Mouse (Mus musculus): ENCODE results near the gene Epb41l5. TPM values are rescaled to one million over a fixed set of nuclear protein-coding genes. Genes with fewer than 3 reads are reported as not detected.

Gene Epb41l5
- polyA plus RNA-seq, 1 experiment from 2014 or later = 11.8 TPM

GRCm38 (mm10) chr1:119518060-119518459, 130.7 kb downstream of the Epb41l5 start:
- H3K4me3 ChIP-seq (replicated peaks) = no peak overlapping the region
- no peaks in the 10 kb centered on the region for H3K36me3 ChIP-seq
- H3K9me3 ChIP-seq (replicated peaks) = no peaks in the 10 kb centered on the region
- ATAC-seq (ENCODE audit: low read depth) (no peak), DNase-seq (no peak)
- no peaks in the 10 kb centered on the region for H3K27me3 ChIP-seq
- H3K27ac ChIP-seq = no peak overlapping the region
- no peak overlapping the region for H3K4me2 ChIP-seq
- WGBS (ENCODE audit: insufficient replicate concordance) = 62% methylated on average over 7 of the region's 7 CpGs
- no peak overlapping the region for H3K9ac ChIP-seq
- H3K4me1 ChIP-seq (replicated peaks) = peaks cover 16% of the 10 kb centered on the region; the same call in 1 of the 2 replicates

GRCm38 (mm10) chr1:119510857-119511256, 137.9 kb downstream of the Epb41l5 start:
- Histone ChIP-seq H3K4me1 (replicated peaks) (peaks cover 4% of the 10 kb centered on the region), H3K9ac (no peak overlapping the region), H3K4me2 (no peak overlapping the region), H3K27me3 (peaks cover 26% of the 10 kb centered on the region), H3K9me3 (replicated peaks) (no peaks in the 10 kb centered on the region), H3K36me3 (no peaks in the 10 kb centered on the region), H3K4me3 (replicated peaks) (no peak overlapping the region), H3K27ac (no peak overlapping the region)
- 50% methylated on average over 8 of the region's 8 CpGs for WGBS (ENCODE audit: insufficient replicate concordance)
- ATAC-seq (ENCODE audit: low read depth) (no peak), DNase-seq (no peak)

- Histone ChIP-seq H3K27ac (no peak overlapping the region), H3K36me3 (no peaks in the 10 kb centered on the region), H3K4me3 (replicated peaks) (no peak overlapping the region), H3K9me3 (replicated peaks) (no peaks in the 10 kb centered on the region), H3K4me2 (no peak overlapping the region), H3K9ac (no peak overlapping the region), H3K4me1 (replicated peaks) (peaks cover 7% of the 10 kb centered on the region), H3K27me3 (peaks cover 26% of the 10 kb centered on the region)
- no peak for DNase-seq
- 20% methylated on average over 9 of the region's 9 CpGs for WGBS (ENCODE audit: insufficient replicate concordance)
- no peak for ATAC-seq (ENCODE audit: low read depth)
These were observed 138.4 kb downstream of the Epb41l5 start for GRCm38 (mm10) chr1:119510409-119510808.

GRCm38 (mm10) chr1:119509474-119509873, 139.3 kb downstream of the Epb41l5 start:
- H3K27me3 ChIP-seq = peaks cover 26% of the 10 kb centered on the region
- H3K9ac ChIP-seq = no peak overlapping the region
- no peak for ATAC-seq (ENCODE audit: low read depth)
- no peaks in the 10 kb centered on the region for H3K36me3 ChIP-seq
- peaks cover 16% of the 10 kb centered on the region for H3K4me1 ChIP-seq (replicated peaks)
- DNase-seq = no peak
- no peaks in the 10 kb centered on the region for H3K9me3 ChIP-seq (replicated peaks)
- no peak overlapping the region for H3K4me3 ChIP-seq (replicated peaks)
- 60% methylated on average over 7 of the region's 7 CpGs for WGBS (ENCODE audit: insufficient replicate concordance)
- H3K27ac ChIP-seq = no peak overlapping the region
- H3K4me2 ChIP-seq = no peak overlapping the region

- Histone ChIP-seq H3K9me3 (replicated peaks) (no peaks in the 10 kb centered on the region), H3K36me3 (no peaks in the 10 kb centered on the region), H3K9ac (no peak overlapping the region), H3K4me1 (replicated peaks) (peaks cover 25% of the 10 kb centered on the region), H3K27ac (no peak overlapping the region), H3K4me3 (replicated peaks) (no peak overlapping the region), H3K27me3 (peaks cover 26% of the 10 kb centered on the region), H3K4me2 (no peak overlapping the region)
- WGBS (ENCODE audit: insufficient replicate concordance) = 35% methylated on average over 4 of the region's 4 CpGs
- no peak for ATAC-seq (ENCODE audit: low read depth)
- no peak for DNase-seq
These were observed 140.3 kb downstream of the Epb41l5 start for GRCm38 (mm10) chr1:119508548-119508947.

- WGBS (ENCODE audit: insufficient replicate concordance) = 80% methylated on average over 3 of the region's 3 CpGs
- Histone ChIP-seq H3K27me3 (peaks cover 26% of the 10 kb centered on the region), H3K27ac (no peak overlapping the region), H3K4me2 (no peak overlapping the region), H3K4me1 (replicated peaks) (peaks cover 51% of the 10 kb centered on the region), H3K4me3 (replicated peaks) (no peak overlapping the region), H3K36me3 (0 out of 2 replicates have a peak, but pooled peaks cover 3% of the 10 kb centered on the region), H3K9ac (no peak overlapping the region), H3K9me3 (replicated peaks) (no peaks in the 10 kb centered on the region)
- DNase-seq (no peak), ATAC-seq (ENCODE audit: low read depth) (no peak)
These were observed 142.8 kb downstream of the Epb41l5 start for GRCm38 (mm10) chr1:119505951-119506350.

- Histone ChIP-seq H3K4me3 (replicated peaks) (peak within 1 kb of the TSS; percentile 72), H3K36me3 (peaks cover 8% of the 10 kb centered on the region; the same call in 1 of the 2 replicates), H3K27ac (peak within 1 kb of the TSS; percentile 58), H3K9ac (peak within 1 kb of the TSS; percentile 73), H3K4me1 (replicated peaks) (peaks cover 62% of the 10 kb centered on the region), H3K9me3 (replicated peaks) (no peaks in the 10 kb centered on the region), H3K27me3 (peaks cover 23% of the 10 kb centered on the region), H3K4me2 (peak within 1 kb of the TSS; percentile 86)
- DNase-seq (peak; percentile 95), ATAC-seq (ENCODE audit: low read depth) (peak; percentile 96)
- under 1% methylated on average over 57 of the region's 57 CpGs for WGBS (ENCODE audit: insufficient replicate concordance)
These were observed 144.3 kb downstream of the Epb41l5 start, which contains the start of gene Ralb for GRCm38 (mm10) chr1:119504260-119505062. TSS of gene Ralb (minus strand) at chr1:119504794.

- 15% methylated on average over 5 of the region's 5 CpGs for WGBS (ENCODE audit: insufficient replicate concordance)
- Histone ChIP-seq H3K4me3 (replicated peaks) (peak overlapping the region; percentile 72), H3K9ac (peak overlapping the region; percentile 73), H3K27me3 (peaks cover 18% of the 10 kb centered on the region), H3K27ac (peak overlapping the region; percentile 58), H3K36me3 (peaks cover 8% of the 10 kb centered on the region; the same call in 1 of the 2 replicates), H3K9me3 (replicated peaks) (no peaks in the 10 kb centered on the region), H3K4me1 (replicated peaks) (peaks cover 69% of the 10 kb centered on the region), H3K4me2 (peak overlapping the region; percentile 86)
- ATAC-seq (ENCODE audit: low read depth) (no peak), DNase-seq (no peak)
These were observed 145.0 kb downstream of the Epb41l5 start for GRCm38 (mm10) chr1:119503808-119504207.

- Histone ChIP-seq H3K36me3 (peaks cover 8% of the 10 kb centered on the region; the same call in 1 of the 2 replicates), H3K4me2 (peak overlapping the region; percentile 86), H3K27ac (peak overlapping the region; percentile 50; the same call in 1 of the 2 replicates), H3K4me3 (replicated peaks) (peak overlapping the region; percentile 72), H3K9ac (peak overlapping the region; percentile 73; the same call in 1 of the 2 replicates), H3K27me3 (peaks cover 18% of the 10 kb centered on the region), H3K9me3 (replicated peaks) (no peaks in the 10 kb centered on the region), H3K4me1 (replicated peaks) (peaks cover 75% of the 10 kb centered on the region)
- no peak for DNase-seq
- WGBS (ENCODE audit: insufficient replicate concordance) = 42% methylated on average over 3 of the region's 3 CpGs
- no peak for ATAC-seq (ENCODE audit: low read depth)
These were observed 145.6 kb downstream of the Epb41l5 start for GRCm38 (mm10) chr1:119503181-119503580.

GRCm38 (mm10) chr1:119502729-119503128, 146.1 kb downstream of the Epb41l5 start:
- DNase-seq = no peak

GRCm38 (mm10) chr1:119501881-119502280, 146.9 kb downstream of the Epb41l5 start:
- Histone ChIP-seq H3K27me3 (peaks cover 10% of the 10 kb centered on the region; the same call in 1 of the 2 replicates), H3K4me3 (replicated peaks) (no peak overlapping the region), H3K27ac (no peak overlapping the region), H3K9me3 (replicated peaks) (no peaks in the 10 kb centered on the region), H3K4me1 (replicated peaks) (peaks cover 85% of the 10 kb centered on the region), H3K36me3 (peaks cover 8% of the 10 kb centered on the region; the same call in 1 of the 2 replicates), H3K9ac (no peak overlapping the region), H3K4me2 (no peak overlapping the region)
- DNase-seq (no peak), ATAC-seq (ENCODE audit: low read depth) (no peak)
- WGBS (ENCODE audit: insufficient replicate concordance) = 34% methylated on average over 8 of the region's 8 CpGs

More at GRCm38 (mm10) chr1:119502729-119503128, 146.1 kb downstream of the Epb41l5 start:
- 80% methylated on average over 11 of the region's 11 CpGs for WGBS (ENCODE audit: insufficient replicate concordance)
- Histone ChIP-seq H3K4me1 (replicated peaks) (peaks cover 77% of the 10 kb centered on the region), H3K4me3 (replicated peaks) (no peak overlapping the region), H3K36me3 (peaks cover 8% of the 10 kb centered on the region; the same call in 1 of the 2 replicates), H3K4me2 (peak overlapping the region; percentile 86), H3K9ac (peak overlapping the region; percentile 73; the same call in 1 of the 2 replicates), H3K9me3 (replicated peaks) (no peaks in the 10 kb centered on the region), H3K27me3 (peaks cover 18% of the 10 kb centered on the region), H3K27ac (peak overlapping the region; percentile 50; the same call in 1 of the 2 replicates)
- ATAC-seq (ENCODE audit: low read depth) = no peak
